Mouse (Mus musculus): ENCODE data around the gene Zdhhc17.

Gene Zdhhc17

DNA sequence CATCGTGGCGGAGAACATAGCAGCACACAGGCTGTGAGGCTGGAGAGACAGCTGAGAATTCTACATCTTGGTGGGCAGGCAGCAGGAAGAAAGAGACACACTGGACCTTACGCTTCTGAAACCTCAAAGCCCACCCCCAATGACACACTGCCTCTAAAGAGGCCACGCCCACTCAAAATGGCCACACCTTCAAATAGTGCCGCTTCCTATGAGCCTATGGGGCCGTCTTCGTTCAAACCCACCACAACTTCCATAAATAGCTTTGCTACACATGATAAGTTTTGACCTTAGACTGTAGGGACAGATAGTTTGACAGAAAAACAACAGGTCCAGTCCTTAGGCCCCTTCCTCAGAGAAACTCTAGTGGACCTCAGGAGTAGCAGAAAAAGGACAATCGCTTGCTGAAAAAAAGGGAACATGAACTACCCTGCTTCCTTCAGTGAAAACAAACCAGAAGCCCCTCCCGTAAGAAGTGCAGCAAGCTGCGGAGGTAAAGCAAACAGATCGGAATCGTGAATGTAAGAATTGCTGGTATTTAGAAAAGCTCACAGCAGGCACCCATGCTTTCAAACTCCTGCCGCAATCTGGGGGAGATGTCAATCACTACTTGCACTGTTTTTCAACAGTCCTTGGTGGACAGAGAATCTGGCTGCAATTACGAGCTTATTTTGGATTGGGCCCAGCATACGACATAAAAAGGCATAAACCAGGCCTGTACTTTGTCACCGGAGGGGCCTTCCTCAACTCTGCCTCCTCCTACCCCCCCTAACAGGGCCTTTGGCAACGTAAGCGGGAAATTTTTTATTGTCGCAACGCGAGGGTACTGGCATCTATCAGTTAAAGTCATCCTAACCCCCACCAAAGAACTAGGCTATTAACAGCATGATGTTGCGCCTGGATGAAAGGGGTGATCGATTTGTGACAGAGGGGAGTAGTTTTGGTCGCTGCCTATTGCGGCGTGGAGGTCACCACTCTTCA is 91.2 kb downstream of the Zdhhc17 start:
- DNase-seq, result peak; percentile 50

DNA sequence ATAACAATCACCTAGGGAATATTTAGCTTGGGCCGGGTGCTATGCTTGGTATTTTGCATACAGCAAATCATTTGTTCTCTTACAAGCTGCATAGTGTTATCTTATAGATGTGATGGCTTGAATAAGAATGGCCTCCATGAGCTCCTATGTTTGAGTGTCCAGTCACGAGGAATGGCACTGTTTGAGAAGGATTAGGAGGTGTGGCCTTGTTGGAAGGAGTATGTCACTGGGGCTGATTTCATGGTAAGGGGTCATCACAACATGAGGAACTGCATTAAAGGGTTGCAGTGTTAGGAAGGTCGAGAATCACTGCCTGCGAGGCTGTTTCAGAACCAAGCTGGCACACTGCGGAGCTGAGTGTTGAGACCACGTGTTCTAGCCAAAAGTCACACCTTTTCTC is 92.4 kb downstream of the Zdhhc17 start:
- DNase-seq, result no peak

DNA sequence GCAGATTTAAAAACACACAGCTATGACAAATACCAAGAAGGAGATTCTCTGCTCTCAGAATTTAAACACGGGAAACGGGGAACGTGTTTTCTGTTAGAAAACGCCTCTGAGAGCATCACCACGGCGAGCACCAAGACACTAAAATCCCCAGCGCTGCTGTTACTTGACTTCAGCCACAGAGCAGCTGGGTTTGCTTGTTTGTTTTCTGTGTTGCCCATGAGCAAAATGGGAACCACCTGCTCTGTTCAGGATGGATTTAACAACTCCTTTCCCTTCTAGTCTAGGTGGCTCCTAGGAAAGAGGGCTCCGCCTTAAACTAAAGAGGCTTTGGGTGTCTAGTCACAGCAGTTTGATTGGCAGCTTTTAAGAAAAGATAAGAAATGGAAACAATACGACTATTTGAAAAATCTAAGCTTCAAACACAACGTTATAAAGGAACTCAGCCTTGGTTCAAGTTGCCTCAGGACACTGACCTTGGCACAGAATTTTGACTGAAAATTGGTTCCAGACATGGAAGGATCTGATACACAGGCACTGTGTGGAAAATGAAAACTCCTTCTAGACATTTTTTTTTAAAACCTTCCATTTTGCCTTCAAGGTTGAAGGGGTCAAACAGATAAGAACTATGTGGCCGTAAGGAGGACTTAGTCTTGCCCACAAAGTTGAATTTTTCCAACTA is 93.1 kb downstream of the Zdhhc17 start:
- DNase-seq, result no peak

DNA sequence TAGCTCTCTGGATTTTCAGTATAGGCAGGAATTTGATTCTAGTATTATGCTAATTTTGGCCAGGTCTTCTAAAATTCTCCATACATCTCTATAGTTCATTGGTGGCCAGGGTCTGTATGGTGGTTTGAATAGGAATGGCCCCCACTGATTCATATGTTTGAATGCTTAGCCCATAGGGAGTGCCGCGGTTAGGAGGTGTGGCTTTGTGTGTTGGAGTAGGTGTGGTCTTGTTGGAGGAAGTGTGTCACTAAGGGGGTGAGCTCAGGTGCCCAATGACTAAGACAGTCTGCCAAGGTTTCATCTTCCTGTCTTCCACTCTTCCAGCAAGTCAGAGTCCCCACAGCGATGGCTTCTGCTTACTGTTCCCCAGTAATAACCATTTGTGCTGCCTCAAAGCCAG is 106.1 kb downstream of the Zdhhc17 start:
- DNase-seq, result no peak

DNA sequence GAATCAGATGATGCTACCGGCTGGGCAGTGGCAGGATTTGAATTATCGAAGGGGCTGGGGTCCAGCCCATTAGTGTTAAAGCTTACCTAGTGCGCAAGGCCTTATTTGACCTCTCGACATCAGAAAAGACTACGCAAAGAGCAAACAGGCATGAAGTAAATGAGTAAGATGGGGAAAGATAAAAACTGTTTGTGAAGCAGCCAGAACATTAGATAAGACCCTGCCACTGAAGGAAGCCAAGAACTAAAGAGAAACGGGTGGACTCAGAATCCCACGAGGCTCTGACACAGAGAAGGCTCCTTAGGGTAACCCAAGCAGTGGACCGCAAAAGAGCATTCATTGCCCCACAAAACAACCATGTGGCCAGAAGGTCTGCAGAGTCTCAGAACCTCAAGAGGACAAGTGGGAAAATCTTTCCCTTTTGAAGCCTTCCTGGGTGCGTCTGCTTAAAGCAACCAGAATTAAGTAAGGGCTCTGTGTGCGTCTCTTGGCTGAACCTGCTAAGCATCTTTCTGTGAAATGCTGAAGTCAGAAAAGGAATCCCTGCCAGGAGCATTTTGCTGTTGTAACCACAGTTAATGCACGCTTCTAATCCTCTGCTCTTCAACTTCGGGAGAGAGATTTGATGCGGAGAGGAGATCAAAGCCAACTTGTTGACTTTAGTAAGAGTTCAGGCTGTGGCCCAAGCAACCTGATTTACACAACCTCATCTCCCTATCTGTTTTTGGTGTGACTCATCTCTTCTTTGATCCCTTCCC is 110.0 kb downstream of the Zdhhc17 start:
- no peak for DNase-seq

Measured in lung, postnatal 36 days (tissue).